Mouse (Mus musculus) layer of hippocampus, adult 9-10 months (tissue): ENCODE data around the gene Gm20388.

ENCODE experiments used
- DNase-seq: peaks from one replicate; pipeline ENCODE4 v3.0.0; 2022; ENCODE audit warnings: low spot score

Gm20388 gene

DNA sequence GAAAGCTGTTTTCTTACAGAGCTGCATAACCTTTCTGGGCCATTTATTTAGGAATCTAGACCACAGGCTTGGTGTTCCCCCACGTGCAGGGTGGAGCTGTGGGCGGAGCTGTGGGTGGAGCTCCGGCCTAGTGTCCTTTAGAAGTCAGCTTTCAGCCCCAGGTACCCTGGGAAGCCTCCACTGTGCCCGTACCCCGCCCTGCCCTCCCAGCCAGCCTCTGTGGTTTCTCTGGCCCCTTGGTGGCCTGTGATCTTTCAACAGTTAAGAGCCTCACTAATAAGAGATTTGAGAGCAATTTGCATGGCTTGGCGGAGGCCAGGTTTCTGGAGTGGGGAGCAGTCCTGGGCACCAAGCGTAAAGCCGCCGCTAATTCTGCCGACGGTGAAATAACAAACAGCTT is 979.4 kb downstream of the Gm20388 start:
- DNase-seq: no peak

DNA sequence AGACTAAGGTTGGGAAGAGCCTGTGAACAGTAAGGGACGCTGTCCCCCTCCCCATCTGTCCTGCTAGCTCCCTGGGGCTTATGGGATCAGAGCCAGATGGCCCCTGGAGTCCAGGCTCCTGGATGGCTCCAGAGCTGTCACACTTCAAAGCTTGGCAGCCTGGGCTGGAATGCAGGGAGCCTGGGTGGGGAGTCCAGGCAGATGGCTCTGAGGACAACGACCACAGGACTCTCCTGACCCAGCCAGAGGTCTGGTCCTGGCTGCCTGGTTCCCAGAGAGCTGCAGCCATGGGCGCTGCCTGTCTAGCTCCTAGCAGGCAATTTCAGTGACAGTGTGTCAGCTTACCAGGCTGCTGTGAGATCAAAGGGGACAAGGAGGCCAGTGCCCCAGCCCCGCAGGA is 984.4 kb downstream of the Gm20388 start:
- no peak for DNase-seq

DNA sequence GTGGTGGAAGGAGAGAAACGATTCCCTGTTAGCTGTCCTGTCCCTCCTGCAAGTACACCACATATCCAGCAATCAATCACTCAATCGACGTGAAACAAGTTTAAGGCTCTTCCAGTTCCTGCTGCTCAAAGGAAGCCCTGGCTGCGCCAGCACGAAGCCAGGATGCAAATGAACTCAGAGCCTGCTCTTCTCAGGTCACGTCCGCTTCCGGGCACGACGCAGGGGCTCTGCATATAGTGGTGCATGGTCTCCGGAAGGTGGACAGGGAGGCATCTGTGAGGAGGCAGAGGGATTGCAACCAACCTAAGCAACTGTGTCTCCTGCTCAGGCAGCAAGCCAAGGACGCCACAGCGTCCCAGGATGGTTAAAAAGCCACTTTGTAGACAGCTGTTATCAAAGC is 985.0 kb downstream of the Gm20388 start:
- no peak for DNase-seq

DNA sequence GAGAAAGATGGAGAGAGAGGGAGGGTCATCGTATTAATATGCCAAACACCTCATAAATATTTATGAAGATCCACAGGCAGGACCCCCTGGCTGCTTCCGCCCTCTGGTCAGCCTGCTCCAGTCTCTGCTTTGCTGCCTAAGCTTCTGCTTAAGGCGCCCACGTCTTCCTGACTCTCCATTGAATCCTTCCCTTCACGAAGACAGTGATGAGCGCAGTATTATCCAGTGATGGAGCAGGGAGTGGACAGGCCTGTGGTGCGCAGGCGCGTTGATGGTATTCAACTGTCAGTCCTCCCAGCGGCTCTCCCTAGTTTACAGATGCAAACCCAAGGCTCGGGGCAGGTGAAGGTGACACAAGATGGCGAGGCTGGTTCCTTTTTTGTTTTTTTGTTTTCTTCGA is 985.6 kb downstream of the Gm20388 start:
- no peak for DNase-seq

DNA sequence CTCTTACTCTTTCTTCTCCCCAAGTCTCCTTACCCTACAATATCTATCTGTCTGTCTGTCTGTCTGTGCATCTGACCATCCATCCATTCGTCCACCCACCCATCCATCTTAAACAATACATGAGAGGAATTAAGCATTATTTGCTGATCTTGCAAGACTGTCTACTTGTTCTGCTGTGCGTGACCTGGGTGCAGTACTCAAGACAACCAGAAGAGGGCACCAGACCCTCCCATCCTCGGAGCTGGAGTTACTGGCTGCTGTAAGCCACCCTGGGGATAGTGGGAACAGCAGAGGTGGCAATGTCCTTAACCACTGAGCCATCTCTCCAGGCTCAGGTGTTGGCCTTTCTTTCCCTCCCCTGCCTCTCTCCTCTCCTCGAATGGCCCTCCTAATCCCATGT is 987.4 kb downstream of the Gm20388 start:
- no peak for DNase-seq

DNA sequence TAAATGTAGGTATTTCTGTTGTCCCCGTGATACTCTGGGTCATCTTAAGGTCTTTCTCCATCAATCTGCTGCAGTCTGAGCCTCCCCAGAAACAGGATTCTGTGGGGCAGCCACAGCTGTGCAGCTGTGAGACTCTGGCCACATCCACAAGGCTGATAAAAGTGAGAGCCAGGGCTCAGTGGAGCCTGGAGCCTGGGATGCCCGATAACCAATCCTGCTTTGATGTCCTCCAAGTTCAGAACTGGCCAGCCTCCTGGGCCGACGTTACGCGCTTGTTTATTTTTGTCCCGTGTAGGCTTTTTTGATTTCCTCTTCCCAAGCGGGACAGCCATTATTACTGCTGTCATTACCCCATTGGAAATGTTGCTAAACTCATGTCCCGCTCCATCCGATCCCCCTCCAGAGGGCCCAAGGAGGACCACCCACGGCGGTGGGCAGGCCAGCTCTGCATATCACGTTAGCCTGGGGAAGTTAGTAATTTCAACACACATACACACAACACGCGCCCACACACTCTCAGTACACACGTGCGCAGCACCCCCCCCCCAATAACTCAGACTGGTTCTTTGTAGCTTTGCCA is 988.3 kb downstream of the Gm20388 start:
- DNase-seq: no peak

DNA sequence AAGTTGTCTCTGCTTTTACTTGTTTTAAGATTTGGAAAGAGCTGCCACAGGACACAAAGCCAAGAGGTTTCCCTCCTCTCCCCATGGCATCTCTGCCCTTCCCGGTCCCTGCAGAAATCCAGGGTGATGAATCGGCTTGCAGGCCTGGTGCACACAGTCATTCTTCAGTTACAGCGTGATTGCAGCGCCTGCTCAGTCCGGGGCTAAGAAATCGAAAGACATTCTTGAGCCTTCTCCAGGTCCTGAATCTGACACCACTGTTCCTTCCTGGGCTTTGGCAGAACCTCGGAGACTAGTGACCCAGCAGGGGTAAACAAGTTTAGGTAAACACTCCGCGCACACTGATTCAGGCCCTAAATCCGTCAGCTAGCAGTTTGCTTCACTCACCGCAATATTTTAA is 991.7 kb downstream of the Gm20388 start:
- DNase-seq: no peak

DNA sequence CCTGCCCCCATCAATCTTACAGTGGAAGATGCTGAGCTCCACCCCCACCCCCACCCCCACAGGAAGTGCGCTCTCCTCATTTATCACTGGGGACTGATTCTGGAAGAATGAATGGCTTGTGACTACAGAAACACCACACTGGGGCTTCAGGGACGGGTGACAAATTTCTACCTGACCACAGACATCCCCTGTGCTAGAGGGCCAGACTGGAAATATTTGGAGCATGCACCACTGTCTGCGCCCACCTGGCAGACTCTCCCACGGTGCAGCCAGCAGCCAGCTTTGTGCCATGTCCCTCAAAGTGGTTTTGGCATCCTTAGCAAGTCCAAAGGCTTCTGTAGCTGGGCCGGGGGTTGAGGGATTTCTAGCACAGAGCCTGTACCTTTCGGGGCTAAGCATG is 997.0 kb downstream of the Gm20388 start:
- no peak for DNase-seq

DNA sequence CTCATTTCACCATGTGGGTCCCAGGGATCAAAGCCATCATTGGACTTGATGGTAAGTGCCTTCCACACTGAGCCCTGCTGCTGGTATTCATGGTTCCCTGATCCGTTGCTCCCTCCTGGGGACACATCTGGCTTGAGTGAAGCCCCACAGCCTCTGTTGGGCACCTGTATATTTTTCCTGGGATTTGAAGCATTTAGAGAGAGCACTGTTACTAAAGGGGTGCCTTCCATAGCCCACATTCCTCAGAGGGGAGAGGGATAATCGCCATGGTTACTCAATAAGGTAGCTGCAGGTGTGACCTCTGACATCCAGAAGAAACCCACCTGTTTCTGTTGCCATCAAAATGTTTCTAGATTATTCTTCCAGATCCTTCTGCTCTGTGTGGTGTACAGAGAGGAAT is 1000.3 kb downstream of the Gm20388 start:
- DNase-seq: no peak

DNA sequence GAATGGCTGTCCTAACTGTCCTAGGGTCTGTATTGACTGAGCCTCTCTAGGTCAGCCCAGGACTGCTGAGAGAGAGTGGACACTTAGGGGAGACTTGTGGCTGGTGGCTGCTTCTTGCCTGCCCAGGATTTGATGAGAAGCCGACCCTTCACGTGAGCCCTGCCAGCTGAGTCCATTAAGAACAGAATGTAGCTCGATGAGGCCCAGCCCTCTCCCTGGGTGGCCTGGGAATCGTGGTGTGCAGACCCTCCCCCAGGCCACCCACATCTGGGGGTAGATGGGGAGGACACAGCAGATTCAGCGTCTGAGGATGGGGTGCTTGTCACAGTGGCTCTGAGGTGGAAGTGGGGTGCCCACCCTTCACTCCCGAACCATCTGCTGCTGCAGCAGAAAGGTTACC is 1001.8 kb downstream of the Gm20388 start:
- no peak for DNase-seq

DNA sequence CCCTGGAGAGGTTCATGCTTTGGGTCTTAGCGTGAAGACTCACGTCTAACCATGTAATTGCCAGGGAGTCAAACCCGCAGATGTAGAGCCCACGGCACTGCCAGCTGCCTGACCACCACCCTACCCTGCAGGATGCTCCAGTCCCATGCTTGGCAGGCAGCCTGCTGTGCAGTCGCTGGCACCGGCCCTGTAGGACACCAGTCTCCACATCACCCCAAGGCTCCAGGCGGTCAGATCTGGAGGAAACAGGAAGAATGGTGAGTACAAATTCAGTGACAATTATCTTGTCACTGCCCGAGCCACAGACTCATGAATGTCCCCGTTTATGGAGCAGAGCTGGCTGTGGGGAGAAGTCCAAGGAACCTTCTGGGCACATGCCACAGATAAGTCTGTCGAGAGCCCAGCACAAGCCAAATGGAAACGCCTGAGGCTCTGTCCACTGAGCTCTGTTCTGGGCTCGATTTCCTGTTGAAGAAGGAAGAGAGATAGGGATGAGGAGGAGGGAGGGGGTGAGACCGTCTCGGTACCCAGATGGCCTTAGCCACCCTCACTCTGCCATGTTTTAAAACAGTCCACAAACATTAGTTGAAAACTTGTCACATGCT is 1006.3 kb downstream of the Gm20388 start:
- DNase-seq: no peak

DNA sequence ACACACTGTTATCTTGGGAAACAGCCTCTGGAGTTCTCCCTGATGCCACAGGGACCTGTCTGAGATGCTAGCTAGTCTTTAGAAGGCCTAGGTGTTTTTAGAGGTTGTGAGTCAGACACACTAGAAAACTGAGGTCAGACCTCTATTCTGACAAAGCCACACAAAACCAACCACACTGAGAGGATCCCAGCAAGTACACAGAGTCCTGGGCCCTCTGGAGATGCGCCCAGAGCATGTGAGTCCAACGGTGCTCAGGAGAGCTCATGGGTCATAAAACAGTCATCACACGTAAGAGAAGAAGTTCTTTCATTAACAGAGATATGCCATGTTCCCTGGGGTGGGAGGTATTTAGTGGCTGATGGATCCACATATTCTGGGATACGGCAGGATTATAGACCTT is 1009.9 kb downstream of the Gm20388 start:
- DNase-seq: no peak

DNA sequence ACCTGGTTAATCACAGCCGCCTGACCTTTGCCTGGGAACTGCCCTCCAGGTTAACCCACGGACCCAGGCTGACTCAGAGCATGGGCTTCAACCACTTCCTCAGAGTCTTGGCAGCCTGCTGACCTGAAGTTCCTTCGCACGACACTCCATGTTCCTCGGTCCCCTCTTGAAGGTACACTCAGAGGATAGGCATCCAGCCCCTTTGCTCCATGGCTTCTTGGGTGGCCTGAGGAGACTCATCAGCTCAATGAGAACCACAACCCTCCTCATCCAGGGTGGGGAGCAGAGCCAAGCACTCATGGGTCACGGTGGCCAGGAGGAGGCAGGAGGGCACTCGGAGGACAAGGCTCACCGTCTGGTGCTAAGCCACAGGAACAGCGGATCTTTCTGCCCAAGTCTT is 1015.6 kb downstream of the Gm20388 start:
- no peak for DNase-seq

DNA sequence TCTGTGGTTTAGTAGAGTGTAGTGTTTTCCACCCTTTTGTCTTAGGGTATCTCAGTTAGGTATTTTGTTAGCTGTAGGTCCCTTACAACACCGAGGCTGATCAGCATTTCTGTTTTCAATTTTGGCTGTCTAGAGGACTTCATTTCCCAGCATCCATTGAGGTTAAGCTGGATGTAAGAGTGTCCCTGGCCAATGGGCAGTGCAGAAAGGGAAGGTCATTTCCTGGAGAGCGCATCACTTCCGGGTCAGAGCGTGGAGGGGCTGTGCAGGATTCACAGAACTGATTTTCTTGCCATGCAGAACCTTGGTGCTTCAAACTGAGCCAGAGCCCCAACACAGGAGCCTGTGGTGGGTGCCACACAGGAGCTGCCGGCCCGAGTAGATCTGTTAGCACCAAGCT is 1017.4 kb downstream of the Gm20388 start:
- no peak for DNase-seq

DNA sequence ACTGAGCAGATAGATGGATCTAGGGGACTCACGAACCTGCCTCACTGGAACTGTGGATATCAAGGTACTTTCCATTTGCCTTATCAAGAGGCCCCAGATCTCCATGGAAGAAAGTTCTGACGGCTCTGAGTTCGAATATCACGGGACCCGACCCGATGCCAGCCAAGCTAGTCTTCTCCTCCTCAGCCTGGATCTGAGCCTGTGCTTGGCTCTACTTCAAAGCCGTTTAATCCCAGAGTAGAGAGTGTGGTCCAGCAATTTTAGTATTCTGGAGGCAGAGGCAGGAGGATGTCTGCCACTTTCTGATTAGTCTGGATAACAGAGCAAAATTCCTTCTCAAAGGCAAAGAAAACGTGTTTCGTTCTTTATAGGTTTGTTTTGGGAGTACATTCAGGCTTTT is 1024.0 kb downstream of the Gm20388 start:
- DNase-seq: no peak

DNA sequence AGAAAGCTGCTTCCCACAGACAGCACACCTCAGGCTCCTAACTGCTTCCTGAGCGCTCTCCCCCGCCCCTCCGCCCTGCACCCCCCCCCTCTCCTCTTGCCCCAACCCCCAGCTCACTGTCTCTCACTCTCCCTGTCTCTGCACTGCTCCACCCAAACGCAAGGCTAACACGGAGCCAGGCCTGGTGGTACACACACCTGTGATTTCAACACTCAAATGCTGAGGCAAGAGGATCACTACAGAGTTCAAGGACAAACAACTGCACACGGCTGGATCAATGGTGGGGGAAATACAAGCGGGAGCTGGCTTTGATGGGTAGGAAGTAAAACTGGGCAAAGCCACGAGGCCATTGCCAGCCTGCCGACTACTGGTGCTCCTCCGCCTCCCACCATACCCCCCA is 1026.0 kb downstream of the Gm20388 start:
- DNase-seq: no peak

DNA sequence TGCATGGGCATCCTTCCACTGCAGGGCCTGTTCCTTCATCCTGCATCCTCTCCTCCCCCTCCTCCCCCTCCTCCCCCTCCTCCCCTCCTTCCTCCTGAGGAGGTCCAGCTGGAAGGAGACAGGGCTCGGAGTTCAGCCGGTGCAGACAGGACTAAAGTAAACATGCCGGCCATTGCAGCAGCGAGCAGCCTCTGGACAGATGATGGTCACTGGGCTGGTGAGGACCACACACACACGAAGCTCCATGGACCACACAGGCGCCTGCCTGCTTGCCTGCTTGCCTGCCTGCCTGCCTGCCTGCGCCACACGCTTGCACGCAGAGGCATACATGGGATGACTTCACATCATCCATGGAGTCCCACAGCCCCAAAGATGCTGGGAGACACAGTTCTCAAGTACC is 1026.8 kb downstream of the Gm20388 start:
- no peak for DNase-seq

DNA sequence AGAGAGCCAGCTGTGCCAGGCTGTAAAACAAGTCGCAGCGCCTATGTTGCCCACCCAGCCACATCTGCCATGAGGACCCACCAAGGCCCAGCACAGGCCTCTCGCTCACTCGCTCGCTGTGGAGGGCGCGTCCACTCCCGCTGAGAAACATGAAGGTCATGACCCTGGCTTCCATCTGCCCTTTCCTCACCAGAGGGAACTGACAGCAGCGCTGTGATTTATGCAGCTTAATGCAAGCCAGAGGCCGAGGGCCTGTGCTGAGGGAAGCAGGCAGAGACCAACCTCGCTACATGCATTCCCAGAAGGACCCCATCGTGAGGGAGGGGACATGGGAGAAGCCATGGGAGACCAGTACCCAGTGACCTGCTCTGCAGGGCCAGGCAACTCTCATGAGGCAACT is 1029.6 kb downstream of the Gm20388 start:
- DNase-seq: no peak

DNA sequence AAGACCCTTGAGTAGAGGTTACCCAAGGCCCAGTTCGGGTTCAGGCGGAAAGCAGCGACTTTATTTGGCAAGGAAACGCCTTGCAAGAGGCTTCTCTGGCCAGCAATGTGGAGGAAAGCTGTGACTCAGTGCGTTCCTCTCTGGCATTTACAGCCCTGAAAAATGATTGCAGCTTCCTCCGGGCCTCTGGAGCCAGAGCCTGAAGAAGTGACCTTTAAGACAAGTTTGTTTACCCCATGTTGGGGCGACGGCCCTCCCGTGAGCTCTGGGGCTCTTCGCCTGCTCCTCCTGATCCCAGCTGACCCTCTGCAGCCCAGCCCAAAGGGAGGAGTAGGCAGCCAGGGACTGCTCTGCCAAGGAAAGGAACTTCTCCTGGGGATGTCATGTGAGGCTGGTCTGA is 1036.6 kb downstream of the Gm20388 start:
- DNase-seq: no peak

DNA sequence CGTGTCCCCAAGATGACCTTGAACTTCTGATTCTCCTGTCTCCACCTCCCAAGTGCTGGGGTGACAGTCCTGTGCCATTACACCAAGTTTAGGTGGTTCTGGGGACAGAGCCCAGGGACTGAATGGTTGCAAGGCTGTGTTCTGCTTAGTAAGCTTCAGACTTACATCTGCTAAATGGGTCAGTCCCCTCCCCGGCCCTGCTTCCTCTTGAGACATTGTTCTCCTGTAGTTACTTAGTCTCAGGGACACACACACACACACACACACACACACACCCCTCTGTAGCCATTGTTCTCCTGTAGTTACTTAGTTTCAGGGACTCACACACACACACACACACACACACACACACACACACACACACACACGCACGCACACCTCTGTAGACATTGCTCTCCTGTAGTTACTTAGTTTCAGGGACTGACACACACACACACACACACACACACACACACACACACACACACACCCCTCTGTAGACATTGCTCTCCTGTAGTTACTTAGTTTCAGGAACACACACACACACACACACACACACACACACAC is 1037.5 kb downstream of the Gm20388 start:
- no peak for DNase-seq

DNA sequence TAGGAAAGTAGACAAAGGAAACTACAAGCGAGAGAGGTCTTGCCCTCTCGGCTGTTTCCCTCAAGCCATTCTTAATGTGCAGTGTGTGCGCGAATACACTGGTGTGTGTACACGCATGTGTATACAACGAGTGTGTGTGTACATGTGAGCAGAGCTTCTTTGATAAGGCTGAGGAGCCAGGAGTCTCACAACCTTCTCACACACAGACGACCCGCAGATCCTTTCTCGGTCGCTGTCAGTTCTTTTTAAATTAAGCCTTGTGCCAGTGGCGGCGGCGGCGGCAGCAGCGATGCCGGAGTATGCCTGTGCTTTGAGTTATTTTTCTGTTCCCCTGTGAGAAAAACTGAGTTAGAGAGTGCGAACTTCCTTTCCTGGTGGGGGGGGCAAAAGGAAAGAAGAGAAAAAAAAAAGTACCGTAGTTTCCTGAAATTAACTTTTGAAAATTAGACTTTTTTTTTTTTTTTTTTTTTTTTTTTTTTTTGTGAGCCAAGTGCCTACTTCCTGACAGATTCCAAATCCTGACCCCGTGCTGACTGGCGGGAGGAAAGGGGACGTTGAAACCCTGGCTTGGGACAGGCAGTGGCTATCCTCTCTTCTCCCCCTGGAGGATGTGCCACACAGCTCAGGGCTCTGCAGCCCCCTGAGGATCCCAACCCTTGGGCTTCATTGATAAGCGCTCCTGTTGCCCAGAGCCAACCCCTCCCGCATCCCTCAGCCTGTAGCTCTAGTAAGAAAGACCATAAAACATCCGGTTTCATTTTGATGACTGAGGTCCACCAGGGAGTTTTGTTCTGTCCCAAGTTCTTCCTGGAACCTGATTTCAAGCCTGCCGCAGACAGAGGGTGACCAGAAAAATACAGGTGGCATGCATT is 1038.2 kb downstream of the Gm20388 start:
- no peak for DNase-seq

DNA sequence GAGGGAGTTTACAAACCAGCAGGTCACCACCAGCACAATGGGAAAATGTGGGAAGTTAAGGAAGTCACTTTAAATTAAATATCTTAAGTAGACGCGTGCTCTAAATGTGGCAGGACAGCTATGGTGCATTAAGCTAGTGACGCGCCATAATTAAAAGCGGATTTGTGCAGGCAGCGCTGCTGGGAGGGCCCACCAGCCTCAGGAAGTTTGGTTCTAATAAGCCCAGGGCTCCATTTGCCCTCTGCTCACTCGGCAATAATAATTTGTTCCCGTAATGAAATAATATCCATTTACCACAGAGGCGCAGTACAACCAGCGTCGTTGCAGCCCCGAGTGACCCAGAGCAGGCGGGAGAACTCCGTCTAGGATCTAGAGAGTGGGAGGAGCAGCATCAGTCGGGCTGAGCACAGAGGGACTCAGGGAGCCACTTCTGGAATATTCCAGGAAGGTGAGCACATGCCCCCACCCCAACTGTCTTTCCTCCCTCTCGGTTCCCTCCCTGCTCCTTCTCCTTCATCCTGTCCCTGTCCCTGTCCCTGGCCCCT is 1040.1 kb downstream of the Gm20388 start:
- no peak for DNase-seq

DNA sequence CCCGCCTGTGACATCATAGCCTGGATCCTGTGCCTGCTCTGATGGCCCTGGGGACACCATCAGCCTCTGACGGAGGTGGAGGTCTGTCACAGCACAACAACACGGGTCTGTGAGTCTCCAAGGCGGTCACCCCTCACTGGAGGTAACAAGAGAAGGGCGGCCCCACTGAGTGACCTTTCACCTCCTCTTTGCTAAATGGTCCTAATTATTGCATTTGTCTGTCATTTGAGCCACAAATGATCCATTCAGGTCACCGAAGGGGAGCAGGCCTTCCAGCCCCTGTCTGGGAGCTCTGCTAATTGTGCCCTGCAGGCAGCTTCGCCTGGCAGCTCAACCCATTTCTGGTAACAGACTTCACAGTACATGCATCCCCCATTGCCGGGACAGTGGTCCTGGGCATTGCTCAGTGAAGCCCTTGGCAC is 1048.8 kb downstream of the Gm20388 start:
- no peak for DNase-seq
